Mouse (Mus musculus) left cerebral cortex, adult 9 months (tissue): ENCODE results near the gene Olfr1284.

ENCODE experiments used
- DNase-seq, 2 experiments: peaks; one replicate each; pipeline ENCODE4 v3.0.0; 2022; ENCODE audit warnings: low spot score in 2 of 2

The Olfr1284 gene

GRCm38 (mm10) chr2:111375222-111375621 is at the start of gene Olfr1284:
Gene Olfr1284, plus strand, starts transcription at chr2:111375522.
- no peak for DNase-seq

DNA sequence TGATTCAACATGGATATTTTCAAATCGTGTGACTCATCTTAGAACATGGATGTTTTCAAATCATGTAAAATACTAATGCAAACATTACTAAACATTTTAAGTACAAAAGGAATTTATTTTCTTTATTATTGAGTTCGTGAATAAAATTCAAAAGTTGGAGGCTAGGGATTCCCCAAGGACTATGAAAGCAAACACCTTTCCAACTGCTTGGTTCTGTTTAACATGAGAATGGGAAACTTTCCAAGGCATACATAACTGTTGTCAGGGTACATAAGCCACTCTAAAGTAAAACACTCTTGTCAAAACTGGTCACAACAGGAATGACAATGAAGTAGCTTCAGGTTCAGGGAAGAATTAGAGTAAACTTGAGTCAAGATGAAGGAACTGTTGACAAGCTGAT is 49.1 kb upstream of the Olfr1284 start, which contains the start of gene Olfr1281:
Gene Olfr1281, plus strand, starts transcription at position 301 of the 400 bp plus-strand sequence.
- DNase-seq: no peak

DNA sequence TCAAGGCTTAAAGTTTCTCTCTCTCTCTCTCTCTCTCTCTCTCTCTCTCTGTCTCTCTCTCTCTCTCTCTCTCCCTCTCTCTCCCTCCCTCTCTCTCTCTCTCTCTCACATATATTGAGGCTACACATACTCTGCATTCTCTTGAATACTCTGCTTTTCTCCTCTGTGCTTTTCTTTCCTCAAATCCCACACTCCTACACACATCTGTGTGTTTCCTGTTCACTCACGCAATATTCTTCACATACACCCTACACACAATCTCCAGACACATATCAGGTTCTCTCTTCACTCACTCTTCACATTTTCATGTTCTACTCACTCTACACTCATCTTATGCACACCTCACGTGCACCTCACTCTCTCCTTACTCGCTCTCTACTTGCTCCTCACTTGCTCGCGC is 41.6 kb upstream of the Olfr1284 start:
- peak in 1 of 2 experiments; percentile 1 for DNase-seq

DNA sequence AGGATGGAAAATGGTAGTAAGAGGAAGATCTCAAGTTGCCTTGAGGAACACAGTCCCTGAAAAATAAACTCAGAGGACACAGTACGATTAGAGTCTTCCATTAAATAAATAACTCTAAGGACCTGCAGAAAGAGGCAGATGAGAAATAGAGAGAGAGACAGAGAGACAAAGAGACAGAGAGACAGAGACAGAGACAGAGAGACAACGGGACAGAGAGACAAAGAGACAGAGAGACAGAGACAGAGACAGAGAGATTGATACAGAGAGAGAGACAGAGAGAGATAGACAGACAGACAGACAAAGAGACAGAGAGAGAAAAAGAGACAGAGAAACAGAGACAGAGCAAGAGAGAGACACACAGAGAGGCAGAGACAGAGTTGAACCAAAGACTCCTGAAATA is 39.3 kb upstream of the Olfr1284 start, which contains the start of gene Olfr1282:
Gene Olfr1282, minus strand, starts transcription at position 101 of the 400 bp plus-strand sequence.
- DNase-seq: no peak

GRCm38 (mm10) chr2:111366490-111366889 is 8.8 kb upstream of the Olfr1284 start, which contains the start of gene Olfr1283:
Gene Olfr1283, plus strand, starts transcription at chr2:111366790.
- no peak for DNase-seq

GRCm38 (mm10) chr2:111422931-111423330 is 47.6 kb downstream of the Olfr1284 start, which contains the start of gene Olfr1286:
Gene Olfr1286, minus strand, starts transcription at chr2:111423115.
- no peak for DNase-seq
